Mouse (Mus musculus): ENCODE data around the gene Rita1. TPM values are rescaled to one million over a fixed set of nuclear protein-coding genes. Genes with fewer than 3 reads are reported as not detected.

Gene Rita1
- polyA plus RNA-seq, 1 experiment from 2014 or later, result 8.3 TPM

DNA sequence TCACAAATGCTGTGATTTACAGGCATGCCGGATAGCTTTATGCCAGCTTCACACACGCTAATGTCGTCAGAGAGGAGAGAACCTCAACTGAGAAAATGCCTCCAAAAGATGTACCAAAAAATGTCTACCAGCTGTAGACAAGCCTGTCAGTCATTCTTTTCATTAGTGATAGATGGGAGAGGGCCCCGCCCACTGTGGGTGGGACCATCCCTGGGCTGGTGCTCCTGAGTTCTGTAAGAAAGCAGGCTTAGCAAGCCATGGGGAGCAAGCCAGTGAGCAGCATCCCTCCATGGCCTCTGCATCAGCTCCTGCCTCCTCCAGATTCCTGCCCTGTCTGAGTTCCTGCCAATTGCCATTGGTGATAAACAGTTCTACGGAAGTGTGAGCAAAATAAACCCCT lies 23.2 kb upstream of the Rita1 start:
- Histone ChIP-seq H3K4me1 (ENCODE audit: control insufficient read depth, insufficient read depth, low read length) (no peaks in the 10 kb centered on the region), H3K4me2 (ENCODE audit: low read depth, low read length) (no peak overlapping the region), H3K27ac (replicated peaks; ENCODE audit: low read depth, low read length) (no peak overlapping the region), H3K4me3 (ENCODE audit: low read depth, low read length) (no peak overlapping the region), H3K27me3 (ENCODE audit: control insufficient read depth, insufficient read depth, low read length) (peaks cover 5% of the 10 kb centered on the region; the same call in 1 of the 2 replicates), H3K9me3 (replicated peaks; ENCODE audit: control insufficient read depth, low read length) (no peaks in the 10 kb centered on the region), H3K36me3 (replicated peaks; ENCODE audit: control insufficient read depth, insufficient read depth, low read depth, low read length) (no peaks in the 10 kb centered on the region), H3K9ac (replicated peaks; ENCODE audit: low read length) (no peak overlapping the region)
- no peak for ATAC-seq (replicated peaks; ENCODE audit: insufficient number of reproducible peaks, low FRiP score, low TSS enrichment, low read depth)
- 95% methylated on average over 5 of the region's 5 CpGs for WGBS
- DNase-seq (ENCODE audit: low spot score), result no peak

DNA sequence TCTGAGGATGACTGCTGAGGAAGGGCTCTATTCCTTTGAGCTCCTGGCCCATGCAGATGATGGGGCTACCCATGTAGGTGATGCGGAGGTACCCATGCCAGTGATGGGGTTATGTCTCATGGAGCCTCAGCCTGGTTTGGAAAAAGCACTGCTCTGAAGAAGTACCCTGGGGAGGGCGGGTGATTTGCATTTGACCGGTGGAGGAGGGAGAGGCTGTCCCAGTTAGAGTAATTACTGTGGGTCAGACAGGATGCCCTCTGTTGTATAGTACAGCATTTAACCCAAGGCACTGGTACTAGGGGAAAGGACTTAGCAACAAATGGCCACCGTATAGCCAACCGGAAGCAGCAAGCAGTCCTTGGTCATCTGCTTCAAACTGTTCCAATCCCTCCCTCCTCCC lies 22.5 kb upstream of the Rita1 start:
- Histone ChIP-seq H3K4me2 (ENCODE audit: low read depth, low read length) (no peak overlapping the region), H3K36me3 (replicated peaks; ENCODE audit: control insufficient read depth, insufficient read depth, low read depth, low read length) (no peaks in the 10 kb centered on the region), H3K27ac (replicated peaks; ENCODE audit: low read depth, low read length) (no peak overlapping the region), H3K9ac (replicated peaks; ENCODE audit: low read length) (no peak overlapping the region), H3K27me3 (ENCODE audit: control insufficient read depth, insufficient read depth, low read length) (peaks cover 5% of the 10 kb centered on the region; the same call in 1 of the 2 replicates), H3K4me1 (ENCODE audit: control insufficient read depth, insufficient read depth, low read length) (no peaks in the 10 kb centered on the region), H3K4me3 (ENCODE audit: low read depth, low read length) (no peak overlapping the region), H3K9me3 (replicated peaks; ENCODE audit: control insufficient read depth, low read length) (no peaks in the 10 kb centered on the region)
- ATAC-seq (replicated peaks; ENCODE audit: insufficient number of reproducible peaks, low FRiP score, low TSS enrichment, low read depth) (no peak), DNase-seq (ENCODE audit: low spot score) (no peak)
- WGBS, result 33% methylated on average over 5 of the region's 5 CpGs

DNA sequence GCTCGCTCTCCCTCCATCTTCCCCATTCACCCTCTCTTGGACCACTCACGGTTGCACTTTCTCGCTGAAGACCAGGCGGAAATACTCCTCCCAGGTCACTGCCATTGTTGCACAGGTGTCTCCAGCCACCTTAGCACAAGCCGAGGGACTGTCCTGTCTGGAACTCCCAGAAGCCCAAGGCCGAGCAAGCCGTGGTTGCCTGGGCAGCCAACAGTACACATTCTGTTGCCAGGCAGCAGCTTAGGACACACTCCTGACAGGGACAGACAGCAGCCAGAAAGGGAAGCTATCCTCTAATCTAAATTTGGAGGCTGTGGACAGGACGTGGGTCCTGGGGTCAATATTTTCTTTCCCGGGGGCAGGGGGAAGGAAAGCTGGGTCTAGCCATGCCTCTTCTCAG lies 21.7 kb upstream of the Rita1 start, which contains the start of gene Cfap73:
TSS of gene Cfap73 (minus strand) at position 105 of the 400 bp plus-strand sequence.
- ATAC-seq (replicated peaks; ENCODE audit: insufficient number of reproducible peaks, low FRiP score, low TSS enrichment, low read depth) (no peak), DNase-seq (ENCODE audit: low spot score) (no peak)
- 58% methylated on average over 9 of the region's 9 CpGs for WGBS
- Histone ChIP-seq H3K36me3 (replicated peaks; ENCODE audit: control insufficient read depth, insufficient read depth, low read depth, low read length) (no peaks in the 10 kb centered on the region), H3K4me1 (ENCODE audit: control insufficient read depth, insufficient read depth, low read length) (no peaks in the 10 kb centered on the region), H3K27ac (replicated peaks; ENCODE audit: low read depth, low read length) (no peak within 1 kb of the TSS), H3K9ac (replicated peaks; ENCODE audit: low read length) (no peak within 1 kb of the TSS), H3K27me3 (ENCODE audit: control insufficient read depth, insufficient read depth, low read length) (peaks cover 5% of the 10 kb centered on the region; the same call in 1 of the 2 replicates), H3K4me3 (ENCODE audit: low read depth, low read length) (no peak within 1 kb of the TSS), H3K4me2 (ENCODE audit: low read depth, low read length) (no peak within 1 kb of the TSS), H3K9me3 (replicated peaks; ENCODE audit: control insufficient read depth, low read length) (no peaks in the 10 kb centered on the region)

DNA sequence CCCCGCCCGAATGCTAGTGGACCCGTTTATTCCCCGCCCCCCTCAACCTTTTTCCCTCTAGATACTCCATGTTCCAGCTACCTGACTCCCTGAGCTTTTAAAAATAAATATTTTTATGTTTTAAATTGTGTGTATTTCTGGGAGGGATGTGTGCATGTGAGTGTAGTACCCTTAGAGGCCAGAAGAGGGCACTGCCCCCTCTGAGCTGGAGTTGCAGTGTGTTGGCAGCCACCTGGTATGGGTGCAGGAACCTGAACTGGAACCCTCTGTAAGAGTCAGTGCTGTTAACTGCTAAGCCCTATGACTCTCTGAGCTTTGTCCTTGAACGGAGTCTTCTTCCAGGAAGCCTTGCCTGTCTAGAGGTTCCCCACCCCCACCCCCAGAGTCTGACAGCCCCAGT lies 19.5 kb upstream of the Rita1 start:
- Histone ChIP-seq H3K4me2 (ENCODE audit: low read depth, low read length) (no peak overlapping the region), H3K9me3 (replicated peaks; ENCODE audit: control insufficient read depth, low read length) (no peaks in the 10 kb centered on the region), H3K4me1 (ENCODE audit: control insufficient read depth, insufficient read depth, low read length) (no peaks in the 10 kb centered on the region), H3K27me3 (ENCODE audit: control insufficient read depth, insufficient read depth, low read length) (peaks cover 5% of the 10 kb centered on the region; the same call in 1 of the 2 replicates), H3K36me3 (replicated peaks; ENCODE audit: control insufficient read depth, insufficient read depth, low read depth, low read length) (no peaks in the 10 kb centered on the region; the same call in 1 of the 2 replicates), H3K27ac (replicated peaks; ENCODE audit: low read depth, low read length) (no peak overlapping the region), H3K9ac (replicated peaks; ENCODE audit: low read length) (no peak overlapping the region), H3K4me3 (ENCODE audit: low read depth, low read length) (no peak overlapping the region)
- WGBS, result 88% methylated on average over 5 of the region's 5 CpGs
- ATAC-seq (replicated peaks; ENCODE audit: insufficient number of reproducible peaks, low FRiP score, low TSS enrichment, low read depth) (no peak), DNase-seq (ENCODE audit: low spot score) (no peak)

DNA sequence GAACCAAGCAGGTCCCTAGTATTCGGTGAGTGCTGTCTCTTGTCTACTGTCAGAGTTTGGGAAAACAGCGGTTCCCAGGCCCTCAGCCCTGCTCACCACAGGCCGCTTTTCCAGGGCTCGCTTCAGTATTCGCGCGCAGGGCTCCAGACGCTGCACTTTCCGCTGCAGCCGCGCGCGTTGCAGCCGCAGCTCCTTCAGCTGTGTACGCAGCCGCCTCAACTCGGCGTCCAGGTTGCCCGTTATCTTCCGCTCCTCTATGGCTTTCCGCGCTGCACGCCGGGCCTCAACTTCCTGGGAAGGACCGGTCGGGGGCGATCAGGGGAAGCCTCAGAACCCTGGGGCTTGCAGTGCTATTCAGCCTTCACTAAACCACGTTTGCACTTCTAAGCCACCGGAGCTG lies 18.7 kb upstream of the Rita1 start:
- no peak overlapping the region for H3K4me3 ChIP-seq (ENCODE audit: low read depth, low read length)

DNA sequence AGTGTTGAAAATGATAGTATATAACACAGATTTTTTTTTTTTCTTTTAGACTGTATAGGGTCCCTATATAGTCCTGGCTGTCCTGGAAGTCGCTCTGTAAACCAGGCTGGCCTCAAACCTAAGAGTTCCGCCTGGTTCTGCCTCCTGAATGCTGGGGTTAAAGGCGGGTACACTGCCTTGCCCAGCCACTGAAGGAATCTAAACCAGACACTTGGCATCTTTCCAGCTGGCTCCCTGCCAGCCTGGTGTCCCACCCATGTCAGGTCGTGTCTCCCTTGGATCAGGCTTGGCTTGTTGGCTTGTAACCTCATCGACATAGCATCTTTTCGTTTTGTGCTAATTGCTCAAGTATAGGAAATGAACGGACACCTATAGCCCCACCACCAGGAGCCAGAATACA lies 16.2 kb upstream of the Rita1 start:
- Histone ChIP-seq H3K4me2 (ENCODE audit: low read depth, low read length) (no peak overlapping the region), H3K4me3 (ENCODE audit: low read depth, low read length) (no peak overlapping the region), H3K4me1 (ENCODE audit: control insufficient read depth, insufficient read depth, low read length) (no peaks in the 10 kb centered on the region), H3K9ac (replicated peaks; ENCODE audit: low read length) (no peak overlapping the region), H3K36me3 (replicated peaks; ENCODE audit: control insufficient read depth, insufficient read depth, low read depth, low read length) (peaks cover 4% of the 10 kb centered on the region), H3K27me3 (ENCODE audit: control insufficient read depth, insufficient read depth, low read length) (peaks cover 5% of the 10 kb centered on the region; the same call in 1 of the 2 replicates), H3K27ac (replicated peaks; ENCODE audit: low read depth, low read length) (no peak overlapping the region), H3K9me3 (replicated peaks; ENCODE audit: control insufficient read depth, low read length) (no peaks in the 10 kb centered on the region)
- no peak for DNase-seq (ENCODE audit: low spot score)
- no peak for ATAC-seq (replicated peaks; ENCODE audit: insufficient number of reproducible peaks, low FRiP score, low TSS enrichment, low read depth)
- 78% methylated on average over 7 of the region's 7 CpGs for WGBS

More for the DNA sequence above, 18.7 kb upstream of the Rita1 start:
- Histone ChIP-seq H3K4me1 (ENCODE audit: control insufficient read depth, insufficient read depth, low read length) (no peaks in the 10 kb centered on the region), H3K27me3 (ENCODE audit: control insufficient read depth, insufficient read depth, low read length) (peaks cover 5% of the 10 kb centered on the region; the same call in 1 of the 2 replicates), H3K4me2 (ENCODE audit: low read depth, low read length) (peak overlapping the region; percentile 21), H3K27ac (replicated peaks; ENCODE audit: low read depth, low read length) (no peak overlapping the region), H3K9me3 (replicated peaks; ENCODE audit: control insufficient read depth, low read length) (no peaks in the 10 kb centered on the region), H3K9ac (replicated peaks; ENCODE audit: low read length) (no peak overlapping the region), H3K36me3 (replicated peaks; ENCODE audit: control insufficient read depth, insufficient read depth, low read depth, low read length) (no peaks in the 10 kb centered on the region; the same call in 1 of the 2 replicates)
- no peak for ATAC-seq (replicated peaks; ENCODE audit: insufficient number of reproducible peaks, low FRiP score, low TSS enrichment, low read depth)
- DNase-seq (ENCODE audit: low spot score), result peak; percentile 34
- 9% methylated on average over 29 of the region's 29 CpGs for WGBS

DNA sequence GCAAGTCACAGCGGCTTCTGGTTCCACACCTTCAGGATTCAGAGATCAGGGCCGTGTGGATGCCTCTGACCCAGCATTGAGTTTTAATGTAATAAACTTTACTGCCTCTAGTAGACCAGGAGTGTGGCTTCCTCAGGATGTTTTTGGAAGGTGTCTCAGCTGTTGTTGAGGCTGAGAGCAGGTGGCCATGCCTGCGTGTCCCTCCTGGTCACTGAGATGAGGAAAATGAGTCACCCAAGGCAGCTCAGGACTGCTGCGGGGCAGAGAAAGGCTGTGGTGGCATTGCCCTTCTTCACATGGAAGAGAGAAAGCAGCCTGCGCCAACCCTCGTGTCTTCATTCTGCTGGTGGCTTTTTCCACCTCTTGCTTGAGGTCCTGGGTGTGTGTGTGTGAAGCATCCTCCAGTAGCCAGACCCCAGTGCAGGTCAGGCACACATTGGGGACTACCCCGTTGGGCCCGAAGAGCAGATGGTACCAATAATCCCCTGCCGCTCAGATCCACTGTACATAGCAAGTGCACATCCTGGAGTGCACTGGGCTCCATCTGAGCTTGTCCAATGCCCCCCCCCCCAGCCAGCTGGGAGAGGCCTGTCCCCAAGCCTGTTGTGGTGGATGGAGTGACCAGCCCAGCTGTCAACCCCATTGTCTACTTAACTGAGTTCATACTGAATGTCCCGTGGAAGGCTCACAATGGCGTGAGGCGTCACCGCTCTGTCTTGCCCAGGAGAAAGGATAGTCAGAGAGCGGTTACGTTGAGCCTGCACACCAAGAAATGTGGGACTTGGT lies 15.3 kb upstream of the Rita1 start:
- no peak for DNase-seq (ENCODE audit: low spot score)
- H3K36me3 ChIP-seq (replicated peaks; ENCODE audit: control insufficient read depth, insufficient read depth, low read depth, low read length), result peaks cover 8% of the 10 kb centered on the region
- no peak for ATAC-seq (replicated peaks; ENCODE audit: insufficient number of reproducible peaks, low FRiP score, low TSS enrichment, low read depth)

DNA sequence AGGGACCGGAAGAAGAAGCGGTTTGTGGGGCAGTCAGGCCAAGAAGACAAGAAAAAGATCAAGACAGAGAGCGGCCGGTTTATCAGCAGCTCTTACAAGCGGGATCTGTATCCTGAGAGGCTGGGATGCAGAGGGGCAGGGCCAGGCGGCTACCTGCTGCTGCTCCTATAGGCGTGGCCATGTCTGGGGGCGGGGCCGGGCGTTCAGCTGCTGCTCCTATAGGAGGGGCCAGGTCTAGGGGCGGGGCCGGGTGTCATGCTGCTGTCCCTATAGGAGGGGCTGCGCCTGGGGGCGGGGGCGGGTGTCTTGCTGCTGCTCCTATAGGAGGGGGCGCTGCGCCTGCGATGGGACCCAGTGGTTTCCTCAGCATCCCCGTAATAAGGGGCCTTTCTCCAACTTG lies 14.0 kb upstream of the Rita1 start:
- Histone ChIP-seq H3K27ac (replicated peaks; ENCODE audit: low read depth, low read length) (no peak overlapping the region), H3K4me3 (ENCODE audit: low read depth, low read length) (no peak overlapping the region), H3K4me2 (ENCODE audit: low read depth, low read length) (no peak overlapping the region), H3K9ac (replicated peaks; ENCODE audit: low read length) (no peak overlapping the region), H3K27me3 (ENCODE audit: control insufficient read depth, insufficient read depth, low read length) (peaks cover 3% of the 10 kb centered on the region; the same call in 1 of the 2 replicates), H3K9me3 (replicated peaks; ENCODE audit: control insufficient read depth, low read length) (no peaks in the 10 kb centered on the region), H3K4me1 (ENCODE audit: control insufficient read depth, insufficient read depth, low read length) (no peaks in the 10 kb centered on the region), H3K36me3 (replicated peaks; ENCODE audit: control insufficient read depth, insufficient read depth, low read depth, low read length) (peaks cover 8% of the 10 kb centered on the region)
- peak; percentile 61 for DNase-seq (ENCODE audit: low spot score)
- no peak for ATAC-seq (replicated peaks; ENCODE audit: insufficient number of reproducible peaks, low FRiP score, low TSS enrichment, low read depth)
- 28% methylated on average over 18 of the region's 19 CpGs for WGBS

More for the DNA sequence above, 15.3 kb upstream of the Rita1 start:
- WGBS, result 83% methylated on average over 15 of the region's 15 CpGs
- no peak overlapping the region for H3K9ac ChIP-seq (replicated peaks; ENCODE audit: low read length)
- H3K4me1 ChIP-seq (ENCODE audit: control insufficient read depth, insufficient read depth, low read length), result no peaks in the 10 kb centered on the region
- H3K27ac ChIP-seq (replicated peaks; ENCODE audit: low read depth, low read length), result no peak overlapping the region
- H3K4me2 ChIP-seq (ENCODE audit: low read depth, low read length), result no peak overlapping the region
- H3K9me3 ChIP-seq (replicated peaks; ENCODE audit: control insufficient read depth, low read length), result no peaks in the 10 kb centered on the region
- H3K4me3 ChIP-seq (ENCODE audit: low read depth, low read length), result no peak overlapping the region
- H3K27me3 ChIP-seq (ENCODE audit: control insufficient read depth, insufficient read depth, low read length), result peaks cover 5% of the 10 kb centered on the region; the same call in 1 of the 2 replicates
